Comparison of ENCODE assay signal across 12 mouse cellular contexts in genomic region chr8:80838199-80838598, GRCm38 (mm10). TPM values are rescaled to one million over a fixed set of nuclear protein-coding genes. Genes with fewer than 3 reads are reported as not detected.
A peak's percentile ranks its signal among the peaks of the same experiment; 100 is the strongest.
DNase-seq lines count a peak whose midpoint lies in the region; ATAC-seq lines count a peak whose summit lies in the region.
"Had no signal": no experiment of that assay in that cellular context is flagged by ENCODE, and none has a peak within 500 bp of the region (broad histone marks: within the 10 kb centered on the region; RNA-seq: fewer than 3 reads in every experiment).

No protein-coding gene starts in this region.

- peak; percentile 61 for DNase-seq in adrenal gland, postnatal 14 days
- DNase-seq in adrenal gland, postnatal 25 days: no peak
- peak; percentile 50 for DNase-seq in gastrocnemius, postnatal 10 days
- peak; percentile 66 for DNase-seq in heart, postnatal 4 days
- peak; percentile 56 for DNase-seq in lung, postnatal 14 days
- DNase-seq in embryo, embryonic 11 days: no peak
- no peak for DNase-seq in midbrain, embryonic 11.5 days (ENCODE audit: low spot score, missing footprints)
- DNase-seq: cerebellum, adult 9-10 months; liver, embryonic 13.5 days; right cerebral cortex, postnatal 4 days had no signal

- no peak overlapping the region for H3K4me3 ChIP-seq in midbrain, embryonic 11.5 days (ENCODE audit: low read depth, low read length)
- H3K4me3 ChIP-seq: liver, embryonic 13.5 days had no signal

- no peaks in the 10 kb centered on the region for H3K4me1 ChIP-seq in midbrain, embryonic 11.5 days (ENCODE audit: control insufficient read depth, insufficient read depth, low read length)
- H3K4me1 ChIP-seq: liver, embryonic 13.5 days had no signal

- no peak overlapping the region for H3K27ac ChIP-seq in midbrain, embryonic 11.5 days (ENCODE audit: low read depth, low read length)
- H3K27ac ChIP-seq: liver, embryonic 13.5 days had no signal

- H3K9ac ChIP-seq in midbrain, embryonic 11.5 days (ENCODE audit: low read length): no peak overlapping the region
- H3K9ac ChIP-seq: liver, embryonic 13.5 days had no signal

- no peaks in the 10 kb centered on the region for H3K36me3 ChIP-seq in midbrain, embryonic 11.5 days (ENCODE audit: control insufficient read depth, insufficient read depth, low read length)

- no peaks in the 10 kb centered on the region for H3K27me3 ChIP-seq in midbrain, embryonic 11.5 days (ENCODE audit: control insufficient read depth, insufficient read depth, low read length)
- H3K27me3 ChIP-seq: liver, embryonic 13.5 days had no signal

- WGBS in midbrain, embryonic 11.5 days: 54% methylated on average over 6 of the region's 6 CpGs

- no peak for ATAC-seq in cerebellum, adult (ENCODE audit: insufficient number of reproducible peaks, low FRiP score, low TSS enrichment)
- no peak for ATAC-seq in midbrain, embryonic 11.5 days (ENCODE audit: low FRiP score)
- ATAC-seq: forebrain, embryonic 16.5 days had no signal

- no peaks in the 10 kb centered on the region for H3K9me3 ChIP-seq in midbrain, embryonic 11.5 days (ENCODE audit: control insufficient read depth, low read length)
- H3K9me3 ChIP-seq: liver, embryonic 13.5 days had no signal

- no peak overlapping the region for H3K4me2 ChIP-seq in midbrain, embryonic 11.5 days
- H3K4me2 ChIP-seq: liver, embryonic 13.5 days had no signal

RNA-seq across cellular contexts. Expression of gene Gab1, which starts 42.1 kb away (rescaled TPM):
- total RNA-seq in adrenal gland, postnatal 14 days (2021): 18.0 and 20.1 TPM in 2 replicates
- total RNA-seq in adrenal gland, postnatal 25 days (2021): 15.4 and 24.9 TPM in 2 replicates
- total RNA-seq in gastrocnemius, postnatal 10 days (2021): 10 to 100 TPM; 20.0 to 23.0 TPM
- total RNA-seq in heart, postnatal 4 days (2021): 10 to 100 TPM; 52.2 to 58.7 TPM
- polyA plus RNA-seq in midbrain, embryonic 11.5 days (2014; fragmentation: Nextera tagmentation; extraction: Ambion mirVana): 17.2 and 18.0 TPM in 2 replicates

Comparison
In these comparisons a context has a peak if more than half of its experiments do, and no peak if none do; other contexts are left out.
1. DNase-seq: peak in adrenal gland, postnatal 14 days (single experiment), gastrocnemius, postnatal 10 days (single experiment), heart, postnatal 4 days (single experiment) and lung, postnatal 14 days (single experiment); none in adrenal gland, postnatal 25 days (single experiment), embryo, embryonic 11 days (single experiment) and midbrain, embryonic 11.5 days (single experiment).